Mouse (Mus musculus): ENCODE data around the gene Rpl35a.
A peak's percentile ranks its signal among the peaks of the same experiment; 100 is the strongest.
"Not testable (repeated sequence)": the region's sequence is repeated elsewhere in the genome, so short reads cannot be mapped to it uniquely, and the experiment has no call there.

The Rpl35a gene

GRCm38 (mm10) chr16:33056095-33056785, at the start of gene Rpl35a, which contains the start of gene Iqcg:
Gene Rpl35a (plus strand): TSS chr16:33056453.
Gene Iqcg (minus strand): TSS chr16:33056218.
- DNase-seq = peak; percentile 99

GRCm38 (mm10) chr16:33006888-33007287, 49.4 kb upstream of the Rpl35a start:
- peak; percentile 58 for DNase-seq

DNA sequence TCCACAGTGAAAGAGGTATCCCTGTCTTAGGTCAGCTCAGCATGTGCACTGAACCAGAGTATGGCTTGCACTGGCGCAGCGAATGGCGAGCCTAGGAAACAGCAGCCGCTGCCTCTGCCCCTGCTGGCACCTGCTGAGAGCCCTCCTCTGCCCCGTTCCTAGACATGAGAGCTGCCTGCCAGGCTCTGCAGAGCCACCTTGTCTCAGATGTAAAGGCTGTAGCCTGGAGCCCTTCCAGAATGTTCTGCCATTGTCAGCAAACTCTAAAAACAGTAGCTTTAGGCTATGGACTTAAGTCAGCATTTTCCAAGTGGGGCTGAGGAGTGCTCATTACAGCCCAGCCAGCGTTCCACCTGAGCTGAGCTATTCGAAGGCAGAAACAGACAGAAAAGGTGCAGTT, 48.8 kb upstream of the Rpl35a start:
- peak; percentile 77 for DNase-seq

GRCm38 (mm10) chr16:33010166-33010565, 46.1 kb upstream of the Rpl35a start:
- DNase-seq = peak; percentile 83

DNA sequence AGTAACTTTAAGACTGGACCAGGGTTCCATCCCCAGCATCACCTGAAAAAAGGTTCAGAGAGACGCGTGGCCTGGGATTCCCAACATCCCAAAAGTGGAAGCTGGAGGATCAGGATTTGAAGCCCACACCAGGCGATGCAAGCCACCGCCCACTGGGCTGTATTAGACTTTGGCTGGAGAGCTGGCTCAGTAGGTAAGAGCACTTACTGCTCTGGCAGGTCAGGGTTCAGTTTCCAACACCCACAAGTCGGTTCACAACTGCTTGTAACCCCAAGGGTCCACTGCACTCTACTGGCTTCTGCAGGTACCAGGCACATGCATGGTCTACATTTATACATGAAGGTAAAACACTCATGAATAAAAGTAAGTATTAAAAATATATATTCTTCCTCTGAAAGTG, 42.5 kb upstream of the Rpl35a start:
- peak; percentile 60 for DNase-seq

DNA sequence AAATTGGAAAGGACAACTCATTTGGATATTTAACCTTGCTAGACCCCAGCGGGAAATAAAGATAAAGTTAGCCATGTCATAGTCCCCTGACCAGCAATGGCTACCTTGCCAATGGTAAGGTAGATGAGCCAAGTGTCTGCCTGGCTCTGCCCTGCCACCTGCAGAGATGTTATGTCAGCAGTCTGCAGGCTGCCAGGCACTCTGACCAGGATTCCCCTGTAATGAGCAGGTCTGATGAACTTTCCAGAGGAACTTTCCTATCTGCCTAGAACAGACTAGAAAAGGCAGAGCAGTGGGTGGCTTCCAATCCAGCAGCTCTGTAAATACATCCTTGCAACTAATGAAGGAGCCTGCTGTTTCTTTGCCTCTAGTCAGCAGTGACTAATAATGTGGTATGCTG, 41.3 kb upstream of the Rpl35a start:
- DNase-seq = peak; percentile 91

- DNase-seq = peak; percentile 69
These were observed 40.8 kb upstream of the Rpl35a start for GRCm38 (mm10) chr16:33015396-33015907.

- DNase-seq = peak; percentile 56
These were observed 40.3 kb upstream of the Rpl35a start for GRCm38 (mm10) chr16:33015986-33016385.

GRCm38 (mm10) chr16:33017677-33018349, 38.4 kb upstream of the Rpl35a start:
- peak; percentile 71 for DNase-seq

- DNase-seq = peak; percentile 82
These were observed 37.0 kb upstream of the Rpl35a start for GRCm38 (mm10) chr16:33019117-33019770.

DNA sequence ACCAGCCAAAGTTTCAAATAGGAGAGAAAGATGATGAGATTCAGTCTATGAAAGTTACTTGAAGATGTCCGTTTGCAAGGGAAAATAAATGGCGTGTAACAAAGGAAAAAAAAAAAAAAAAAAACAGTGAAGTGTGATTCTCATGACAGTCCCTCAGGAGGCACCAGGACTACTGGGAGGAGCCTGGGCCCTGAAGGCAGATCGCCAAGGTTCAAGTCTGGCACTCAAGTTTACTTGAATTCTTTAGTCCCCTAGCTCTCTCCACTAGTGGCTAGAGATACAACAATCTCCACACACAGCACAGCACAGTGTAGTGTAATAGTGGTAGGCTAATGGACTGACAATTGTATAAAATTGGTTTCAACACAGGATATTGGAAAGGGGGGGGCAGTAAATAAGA, 34.9 kb upstream of the Rpl35a start:
- no peak for DNase-seq

- DNase-seq = peak; percentile 96
These were observed 32.5 kb upstream of the Rpl35a start for GRCm38 (mm10) chr16:33023750-33024149.

- DNase-seq = no peak
These were observed 31.7 kb upstream of the Rpl35a start for GRCm38 (mm10) chr16:33024456-33025104.

- no peak for DNase-seq
These were observed 29.9 kb upstream of the Rpl35a start for GRCm38 (mm10) chr16:33026357-33026756.

GRCm38 (mm10) chr16:33036006-33036405, 20.2 kb upstream of the Rpl35a start:
- DNase-seq = no peak

GRCm38 (mm10) chr16:33042682-33043081, 13.6 kb upstream of the Rpl35a start:
- no peak for DNase-seq

DNA sequence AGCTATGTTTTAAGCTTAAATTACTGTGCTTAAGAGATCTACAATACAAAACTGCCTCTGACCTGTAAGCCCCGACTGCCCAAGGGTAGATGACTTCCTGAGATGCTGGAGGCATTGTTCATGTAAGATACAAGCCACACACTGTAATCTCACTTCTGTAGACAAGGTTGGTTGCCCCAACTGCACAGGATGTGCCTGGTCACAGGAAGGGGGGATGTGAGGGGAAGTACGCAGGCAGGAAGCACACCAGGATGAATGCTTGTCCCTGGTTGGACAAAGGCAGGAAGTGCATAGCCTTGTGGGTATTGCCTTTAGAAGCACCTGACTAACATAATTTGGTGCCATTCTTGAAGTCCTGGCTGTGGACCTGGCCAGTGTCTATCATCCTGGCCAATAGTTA, 13.0 kb upstream of the Rpl35a start:
- DNase-seq = no peak

DNA sequence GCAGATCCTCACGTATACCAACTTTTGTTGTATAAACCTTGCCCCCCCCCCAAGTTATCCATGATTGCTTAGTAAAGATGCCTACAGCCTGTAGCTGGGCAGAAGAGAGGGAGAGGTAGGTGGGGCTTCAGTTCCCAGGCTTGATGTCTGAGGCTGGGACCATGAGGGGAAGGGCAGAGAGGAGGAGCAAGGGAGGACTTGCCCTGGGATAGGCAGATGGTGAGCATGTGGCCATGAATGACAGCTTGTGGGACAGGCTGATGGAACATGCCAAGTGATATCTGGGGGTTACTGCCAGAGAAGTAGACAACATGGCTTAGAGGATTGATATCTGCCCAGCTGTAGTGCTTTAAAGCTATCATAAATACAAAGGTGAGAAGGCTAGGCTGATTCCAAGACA, 8.2 kb upstream of the Rpl35a start:
- DNase-seq = no peak

DNA sequence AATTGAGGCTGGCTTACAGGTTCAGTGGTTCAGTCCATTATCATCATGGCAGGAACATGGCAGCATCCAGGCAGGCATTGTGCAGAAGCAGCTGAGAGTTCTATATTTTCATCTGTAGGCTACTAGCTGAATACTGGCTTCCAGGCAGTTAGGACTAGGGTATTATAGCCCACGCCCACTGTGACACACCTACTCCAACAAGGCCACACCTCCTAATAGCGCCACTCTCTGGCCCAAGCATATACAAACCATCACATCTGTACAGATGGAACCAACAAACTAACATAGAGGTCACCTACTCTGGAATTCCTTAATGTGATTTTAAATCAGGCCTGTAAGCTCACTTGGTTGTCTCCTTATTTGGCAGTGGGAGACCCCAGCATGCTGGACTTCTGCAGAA, 7.6 kb upstream of the Rpl35a start:
- DNase-seq = no peak

DNA sequence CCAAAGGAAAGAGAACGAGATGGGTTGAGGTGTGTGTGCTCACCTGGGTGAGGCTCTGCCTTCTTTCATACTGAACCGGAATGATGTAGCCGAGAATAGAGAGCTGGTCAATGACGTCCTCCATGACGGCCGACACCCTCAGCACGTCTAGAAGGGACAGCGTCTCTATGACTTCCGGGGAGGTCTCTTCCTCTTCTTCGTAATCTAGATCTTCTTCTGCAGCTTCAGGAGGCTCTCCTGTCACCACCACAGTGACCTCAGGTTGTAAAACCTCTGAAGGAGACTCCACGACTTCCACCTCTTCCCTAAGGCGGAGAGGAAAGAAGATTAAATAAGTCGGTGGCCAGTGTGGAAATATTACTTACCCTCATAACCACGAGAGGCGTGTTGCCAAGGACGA, 6.4 kb upstream of the Rpl35a start:
- DNase-seq = no peak

GRCm38 (mm10) chr16:33053141-33053540, 3.1 kb upstream of the Rpl35a start:
- peak; percentile 83 for DNase-seq

- DNase-seq = not testable (repeated sequence)
These were observed 1.3 kb upstream of the Rpl35a start for GRCm38 (mm10) chr16:33054927-33055326.

GRCm38 (mm10) chr16:33055655-33056054, 598 bp upstream of the Rpl35a start:
- peak; percentile 92 for DNase-seq

All from heart, adult 11 months (tissue).